Mouse (Mus musculus) megakaryocyte, adult 5-6 weeks (primary cell): ENCODE measurements at regions not wholly inside any gene's neighbourhood (a gene's known extent, or its start where the extent isn't known, plus 50 kb on each side); places are given as distances from the start of the nearest gene placed in this dataset.

ENCODE experiments used
- ATAC-seq: 2 replicates; pipeline ENCODE4 v1.8.0; 2016; ENCODE audit warnings: mild to moderate bottlenecking, inconsistent platforms; ENCODE audit not compliant: poor library complexity, severe bottlenecking

GRCm38 (mm10) chr2:136617138-136617537 is 96.1 kb upstream of the Snap25 start:
- ATAC-seq, result no peak

- ATAC-seq, result no peak
These were observed 95.1 kb upstream of the Snap25 start for GRCm38 (mm10) chr2:136618114-136618513.

GRCm38 (mm10) chr2:136620309-136620708 is 92.9 kb upstream of the Snap25 start:
- ATAC-seq, result no peak

GRCm38 (mm10) chr2:136620969-136621368 is 92.3 kb upstream of the Snap25 start:
- ATAC-seq, result no peak

GRCm38 (mm10) chr2:136623808-136624489 is 89.3 kb upstream of the Snap25 start:
- no peak for ATAC-seq

- no peak for ATAC-seq
These were observed 88.8 kb upstream of the Snap25 start for GRCm38 (mm10) chr2:136624490-136624850.

GRCm38 (mm10) chr2:136646917-136647316 is 66.3 kb upstream of the Snap25 start:
- ATAC-seq, result no peak

- ATAC-seq, result no peak
These were observed 64.6 kb upstream of the Snap25 start for GRCm38 (mm10) chr2:136648606-136649005.

GRCm38 (mm10) chr2:136650721-136651120 is 62.5 kb upstream of the Snap25 start:
- ATAC-seq, result no peak

GRCm38 (mm10) chr2:136652206-136653003 is 60.8 kb upstream of the Snap25 start:
- peak; percentile 52; the same call in 1 of the 2 replicates for ATAC-seq
